Mouse (Mus musculus) right cerebral cortex, postnatal 25 days (tissue): ENCODE measurements at regions not wholly inside any gene's neighbourhood (a gene's known extent, or its start where the extent isn't known, plus 50 kb on each side); places are given as distances from the start of the nearest gene placed in this dataset.

Source experiments
- DNase-seq: peaks from one replicate; pipeline ENCODE4 v3.0.0; 2022

- no peak for DNase-seq
These were observed 57.1 kb upstream of the Fbxl4 start for GRCm38 (mm10) chr4:22300206-22300605.

GRCm38 (mm10) chr4:22301148-22301942 lies 56.0 kb upstream of the Fbxl4 start:
- DNase-seq = no peak

- DNase-seq = no peak
These were observed 55.5 kb upstream of the Fbxl4 start for GRCm38 (mm10) chr4:22301943-22302215.

DNA sequence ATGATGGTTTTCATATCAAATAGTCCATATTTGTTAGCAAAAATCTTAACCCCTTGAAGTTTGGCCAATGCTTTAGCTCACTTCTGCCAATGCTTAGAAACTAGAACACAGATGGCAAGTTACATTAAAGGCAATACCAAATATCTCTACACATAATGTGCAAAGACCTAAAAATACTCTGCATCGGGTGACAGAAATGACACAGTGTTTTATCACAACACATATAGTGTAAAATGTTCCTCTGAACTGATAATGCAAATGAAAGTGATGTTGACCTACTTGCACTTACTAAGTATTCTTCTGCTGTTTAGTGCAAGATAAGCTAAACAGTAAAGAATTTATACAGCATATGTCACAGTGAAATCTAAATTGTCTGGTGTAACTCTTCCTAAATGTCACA lies 55.1 kb upstream of the Fbxl4 start:
- DNase-seq = no peak
